Mouse (Mus musculus): ENCODE data around the gene Cyct. TPM values are rescaled to one million over a fixed set of nuclear protein-coding genes. Genes with fewer than 3 reads are reported as not detected.

The Cyct gene
- not detected in 2 replicates for polyA plus RNA-seq (2012; rRNA removed)

DNA sequence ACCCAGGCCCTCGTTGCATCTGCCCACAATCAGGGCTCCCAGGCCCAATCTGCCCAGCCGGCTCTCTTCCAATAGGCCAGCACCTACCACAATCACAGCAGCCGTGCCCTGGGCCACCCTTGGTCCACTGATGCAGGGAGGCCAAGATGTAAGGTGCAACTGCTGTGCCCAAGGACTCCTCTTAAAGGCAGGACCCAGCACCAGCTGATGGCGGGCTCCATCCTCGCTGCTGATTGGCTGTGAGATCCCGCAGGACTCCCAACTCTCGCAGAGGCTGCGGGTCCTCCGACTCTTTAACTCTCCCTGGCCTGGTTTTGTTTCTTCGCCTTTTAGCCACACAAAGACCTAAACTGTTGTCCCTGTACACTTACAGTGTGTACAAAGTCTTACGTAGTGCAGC, at the start of gene Cyct:
Gene Cyct (minus strand): TSS at position 225 of the 400 bp plus-strand sequence.
- no peak for DNase-seq
- no peak for TF ChIP-seq CTCF (conservative IDR thresholded peaks at IDR 0.05; ENCODE audit: insufficient read depth, insufficient read length, low read depth, low read length)
- TF ChIP-seq POLR2A (IDR thresholded peaks at IDR 0.05; ENCODE audit: low read depth, low read length), result no peak
- H3K4me3 ChIP-seq (ENCODE audit: insufficient read depth, low read depth, low read length), result no peak within 1 kb of the TSS
- no peaks in the 10 kb centered on the region for H3K36me3 ChIP-seq (ENCODE audit: control insufficient read depth, insufficient read depth, low read length)
- no peaks in the 10 kb centered on the region for H3K27me3 ChIP-seq (replicated peaks; ENCODE audit: control insufficient read depth, insufficient read depth, low read length)
- no peak within 1 kb of the TSS for H3K27ac ChIP-seq (ENCODE audit: insufficient read depth, low read depth, low read length)
- H3K4me1 ChIP-seq (ENCODE audit: control insufficient read depth, insufficient read depth, low read length), result no peaks in the 10 kb centered on the region
- 90% methylated on average over 11 of the region's 11 CpGs for WGBS

DNA sequence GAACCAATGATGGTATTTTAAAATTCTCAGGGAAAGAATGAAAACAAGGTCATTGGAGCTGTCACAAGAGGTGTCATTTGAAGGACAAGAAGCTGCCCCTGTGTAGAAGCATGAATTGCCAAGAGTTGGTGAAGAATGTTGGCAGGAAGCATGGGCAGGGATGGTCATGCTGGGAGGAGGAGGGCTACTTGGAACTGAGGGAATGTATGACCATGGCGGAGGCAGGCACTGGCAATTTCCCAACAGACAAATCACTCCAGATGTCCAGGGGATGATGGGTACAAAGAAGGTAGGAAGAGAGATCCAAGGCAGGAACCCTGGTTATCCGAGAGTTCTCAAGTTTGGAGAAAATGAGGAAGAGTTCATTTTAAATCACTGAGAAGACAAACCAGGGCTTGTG, 49.7 kb upstream of the Cyct start:
- Histone ChIP-seq H3K27me3 (replicated peaks; ENCODE audit: control insufficient read depth, insufficient read depth, low read length) (no peaks in the 10 kb centered on the region; the same call in 1 of the 2 replicates), H3K4me3 (ENCODE audit: insufficient read depth, low read depth, low read length) (no peak overlapping the region), H3K36me3 (ENCODE audit: control insufficient read depth, insufficient read depth, low read length) (no peaks in the 10 kb centered on the region), H3K27ac (ENCODE audit: insufficient read depth, low read depth, low read length) (no peak overlapping the region), H3K4me1 (ENCODE audit: control insufficient read depth, insufficient read depth, low read length) (peaks cover 10% of the 10 kb centered on the region; the same call in 1 of the 2 replicates)
- WGBS, result 77% methylated on average over 2 of the region's 2 CpGs
- DNase-seq, result peak; percentile 20
- TF ChIP-seq POLR2A (IDR thresholded peaks at IDR 0.05; ENCODE audit: low read depth, low read length) (no peak), CTCF (conservative IDR thresholded peaks at IDR 0.05; ENCODE audit: insufficient read depth, insufficient read length, low read depth, low read length) (no peak)

DNA sequence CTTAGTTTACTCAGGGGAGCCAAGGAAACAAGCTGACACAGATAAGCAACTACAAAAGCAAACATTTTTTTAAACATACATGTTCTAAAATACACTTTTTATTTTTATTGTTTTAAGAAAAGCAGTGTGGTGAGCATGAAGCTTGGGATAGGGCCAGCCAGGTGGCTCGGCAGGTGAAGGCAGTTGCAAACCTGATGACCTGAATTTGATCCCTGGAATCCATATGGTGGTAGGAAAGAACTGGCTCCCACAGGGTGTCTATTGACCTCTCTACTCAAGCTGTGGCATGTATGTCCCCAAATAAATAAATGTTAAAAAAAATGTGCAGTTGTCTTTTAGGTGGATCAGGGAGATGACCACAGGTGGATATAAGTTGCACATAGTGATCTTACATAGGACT, 49.3 kb upstream of the Cyct start:
- Histone ChIP-seq H3K27ac (ENCODE audit: insufficient read depth, low read depth, low read length) (no peak overlapping the region), H3K4me1 (ENCODE audit: control insufficient read depth, insufficient read depth, low read length) (peaks cover 9% of the 10 kb centered on the region; the same call in 1 of the 2 replicates), H3K36me3 (ENCODE audit: control insufficient read depth, insufficient read depth, low read length) (no peaks in the 10 kb centered on the region), H3K4me3 (ENCODE audit: insufficient read depth, low read depth, low read length) (no peak overlapping the region), H3K27me3 (replicated peaks; ENCODE audit: control insufficient read depth, insufficient read depth, low read length) (no peaks in the 10 kb centered on the region; the same call in 1 of the 2 replicates)
- WGBS, result 72% methylated on average over 1 of the region's 1 CpGs
- no peak for DNase-seq
- TF ChIP-seq POLR2A (IDR thresholded peaks at IDR 0.05; ENCODE audit: low read depth, low read length) (no peak), CTCF (conservative IDR thresholded peaks at IDR 0.05; ENCODE audit: insufficient read depth, insufficient read length, low read depth, low read length) (no peak)

DNA sequence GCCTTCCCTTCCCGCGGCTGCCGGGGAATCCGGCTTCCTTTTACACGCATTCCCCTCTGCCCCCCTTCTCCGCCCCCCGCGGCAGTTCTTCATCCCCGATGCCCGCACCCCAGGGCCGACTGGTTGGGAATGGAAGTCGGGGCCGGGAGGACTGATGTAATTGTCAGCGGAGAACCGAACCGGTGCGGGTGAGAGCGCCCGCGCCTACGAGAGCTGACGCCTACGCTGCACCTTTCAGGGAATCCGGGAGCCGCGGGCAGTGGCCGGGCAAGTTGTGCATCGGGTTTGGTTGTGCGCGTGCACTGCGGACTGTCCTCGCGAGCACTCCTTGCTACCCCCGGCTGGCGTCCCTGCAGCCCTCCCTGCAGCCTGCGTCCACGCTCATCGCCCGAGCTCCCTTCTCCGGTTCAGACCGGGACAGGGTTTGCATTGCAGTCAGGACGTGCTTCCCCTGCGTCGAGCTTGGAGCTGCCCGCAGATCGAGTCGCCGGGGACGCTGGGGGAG, 46.7 kb upstream of the Cyct start:
- DNase-seq, result peak; percentile 71
- TF ChIP-seq CTCF (conservative IDR thresholded peaks at IDR 0.05; ENCODE audit: insufficient read depth, insufficient read length, low read depth, low read length) (no peak), POLR2A (IDR thresholded peaks at IDR 0.05; ENCODE audit: low read depth, low read length) (peak; percentile 19)

DNA sequence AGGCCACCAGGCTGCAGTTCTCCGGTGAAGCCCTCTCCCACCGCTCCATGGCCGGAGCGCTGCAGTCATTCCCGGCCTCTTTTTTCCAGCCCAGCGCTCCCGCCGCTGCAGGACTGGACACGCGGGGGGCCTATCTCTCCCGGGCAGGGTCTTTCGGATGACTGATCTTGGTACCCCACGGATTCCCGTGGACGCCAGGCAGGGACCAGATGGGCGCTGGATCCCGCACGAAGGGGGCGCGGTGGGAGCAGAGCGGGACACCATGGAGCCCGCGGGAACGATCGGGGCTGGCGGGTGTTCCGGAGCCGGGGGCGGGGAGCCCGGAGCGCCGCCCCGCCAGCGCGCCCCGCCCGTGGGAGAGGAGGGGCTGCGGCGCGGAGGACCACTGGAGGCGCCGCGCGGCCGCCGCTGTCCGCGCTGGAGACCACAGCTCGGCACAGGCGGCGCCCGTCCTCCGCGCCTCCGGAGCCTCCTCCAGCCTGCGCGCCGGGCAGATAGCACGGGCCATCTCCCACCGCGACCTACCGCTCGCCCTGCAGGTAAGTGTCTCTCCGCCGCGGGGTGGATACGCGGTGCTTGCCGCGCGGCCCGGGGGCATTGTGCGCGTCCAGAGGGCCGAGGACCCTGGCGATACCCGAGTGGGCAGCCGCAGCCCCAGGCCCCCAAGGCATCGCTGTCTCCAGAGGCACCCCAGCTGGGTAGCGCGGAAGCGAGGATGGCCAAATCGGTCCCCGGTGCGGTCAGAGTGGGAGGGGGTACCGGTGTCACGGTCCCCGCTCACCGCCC, 46.1 kb upstream of the Cyct start, which contains the start of gene Osbpl6:
Gene Osbpl6 (plus strand): TSS at position 358 of the 786 bp plus-strand sequence.
- Histone ChIP-seq H3K36me3 (ENCODE audit: control insufficient read depth, insufficient read depth, low read length) (no peaks in the 10 kb centered on the region), H3K4me3 (ENCODE audit: insufficient read depth, low read depth, low read length) (peak within 1 kb of the TSS; percentile 87), H3K4me1 (ENCODE audit: control insufficient read depth, insufficient read depth, low read length) (peaks cover 7% of the 10 kb centered on the region; the same call in 1 of the 2 replicates), H3K27ac (ENCODE audit: insufficient read depth, low read depth, low read length) (peak within 1 kb of the TSS; percentile 68), H3K27me3 (replicated peaks; ENCODE audit: control insufficient read depth, insufficient read depth, low read length) (no peaks in the 10 kb centered on the region; the same call in 1 of the 2 replicates)
- under 1% methylated on average over 80 of the region's 89 CpGs for WGBS
- peak; percentile 81 for DNase-seq
- TF ChIP-seq CTCF (conservative IDR thresholded peaks at IDR 0.05; ENCODE audit: insufficient read depth, insufficient read length, low read depth, low read length), result no peak
- TF ChIP-seq POLR2A (IDR thresholded peaks at IDR 0.05; ENCODE audit: low read depth, low read length), result no peak

More for the DNA sequence above, 46.7 kb upstream of the Cyct start:
- under 1% methylated on average over 49 of the region's 49 CpGs for WGBS
- no peaks in the 10 kb centered on the region for H3K36me3 ChIP-seq (ENCODE audit: control insufficient read depth, insufficient read depth, low read length)
- peak overlapping the region; percentile 87 for H3K4me3 ChIP-seq (ENCODE audit: insufficient read depth, low read depth, low read length)
- no peaks in the 10 kb centered on the region; the same call in 1 of the 2 replicates for H3K27me3 ChIP-seq (replicated peaks; ENCODE audit: control insufficient read depth, insufficient read depth, low read length)
- peaks cover 7% of the 10 kb centered on the region; the same call in 1 of the 2 replicates for H3K4me1 ChIP-seq (ENCODE audit: control insufficient read depth, insufficient read depth, low read length)
- H3K27ac ChIP-seq (ENCODE audit: insufficient read depth, low read depth, low read length), result peak overlapping the region; percentile 68

DNA sequence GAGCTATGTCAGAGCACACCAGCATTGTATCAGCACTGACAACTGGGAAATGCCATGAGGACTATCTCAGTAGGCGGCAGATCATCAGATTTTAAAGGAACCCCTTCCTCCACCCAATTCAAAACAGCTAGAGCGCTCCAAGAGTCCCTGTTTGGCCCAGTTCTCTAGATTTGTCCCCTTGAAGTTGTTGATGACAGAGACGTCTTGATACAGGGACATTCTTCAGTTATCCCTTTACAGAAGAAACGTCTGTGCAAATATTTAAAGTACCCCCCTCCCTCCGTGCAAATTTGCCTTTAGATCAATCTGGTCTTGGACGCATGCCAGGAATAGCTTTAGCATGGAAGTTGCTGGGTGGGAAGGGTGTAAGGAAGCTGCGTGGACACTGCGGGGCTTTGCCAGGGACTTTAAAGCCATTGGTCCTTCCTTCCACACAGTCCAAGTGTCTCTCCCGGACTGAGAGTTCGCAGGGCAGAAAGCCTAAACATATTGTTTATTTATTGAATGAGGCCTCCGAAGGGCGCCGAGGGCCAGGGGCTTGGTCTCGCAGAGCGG, 45.4 kb upstream of the Cyct start:
- Histone ChIP-seq H3K36me3 (ENCODE audit: control insufficient read depth, insufficient read depth, low read length) (no peaks in the 10 kb centered on the region), H3K4me1 (ENCODE audit: control insufficient read depth, insufficient read depth, low read length) (peaks cover 7% of the 10 kb centered on the region; the same call in 1 of the 2 replicates), H3K4me3 (ENCODE audit: insufficient read depth, low read depth, low read length) (peak overlapping the region; percentile 87), H3K27me3 (replicated peaks; ENCODE audit: control insufficient read depth, insufficient read depth, low read length) (no peaks in the 10 kb centered on the region; the same call in 1 of the 2 replicates), H3K27ac (ENCODE audit: insufficient read depth, low read depth, low read length) (no peak overlapping the region; the same call in 1 of the 2 replicates)
- TF ChIP-seq POLR2A (IDR thresholded peaks at IDR 0.05; ENCODE audit: low read depth, low read length) (no peak), CTCF (conservative IDR thresholded peaks at IDR 0.05; ENCODE audit: insufficient read depth, insufficient read length, low read depth, low read length) (no peak)
- DNase-seq, result peak; percentile 22
- 12% methylated on average over 15 of the region's 15 CpGs for WGBS

DNA sequence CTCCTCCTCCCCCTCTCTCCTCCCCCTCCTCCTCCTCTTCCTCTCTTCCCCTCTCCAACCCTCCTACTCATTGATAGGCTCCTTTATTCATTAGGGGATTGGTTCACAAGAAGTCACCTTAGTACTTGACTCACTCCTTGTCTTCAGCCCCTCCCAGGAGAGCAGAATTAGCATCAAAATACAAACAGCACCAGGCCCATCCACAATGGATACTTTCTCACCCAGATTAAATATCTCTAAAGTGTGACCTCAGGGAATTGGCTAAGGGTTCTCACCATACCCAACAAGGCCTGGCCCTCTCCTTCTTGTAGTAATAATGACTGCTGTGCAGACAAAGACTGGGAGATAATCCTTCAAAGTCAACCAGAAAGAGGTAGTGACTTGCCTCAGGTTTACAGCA, 39.9 kb upstream of the Cyct start:
- no peak for TF ChIP-seq CTCF (conservative IDR thresholded peaks at IDR 0.05; ENCODE audit: insufficient read depth, insufficient read length, low read depth, low read length)
- TF ChIP-seq POLR2A (IDR thresholded peaks at IDR 0.05; ENCODE audit: low read depth, low read length), result no peak
- no peaks in the 10 kb centered on the region for H3K36me3 ChIP-seq (ENCODE audit: control insufficient read depth, insufficient read depth, low read length)
- no peak overlapping the region for H3K4me3 ChIP-seq (ENCODE audit: insufficient read depth, low read depth, low read length)
- H3K27me3 ChIP-seq (replicated peaks; ENCODE audit: control insufficient read depth, insufficient read depth, low read length), result no peaks in the 10 kb centered on the region; the same call in 1 of the 2 replicates
- DNase-seq, result no peak
- H3K4me1 ChIP-seq (ENCODE audit: control insufficient read depth, insufficient read depth, low read length), result no peaks in the 10 kb centered on the region
- H3K27ac ChIP-seq (ENCODE audit: insufficient read depth, low read depth, low read length), result no peak overlapping the region
